Mouse (Mus musculus): ENCODE measurements around the gene Carhsp1.

DNA sequence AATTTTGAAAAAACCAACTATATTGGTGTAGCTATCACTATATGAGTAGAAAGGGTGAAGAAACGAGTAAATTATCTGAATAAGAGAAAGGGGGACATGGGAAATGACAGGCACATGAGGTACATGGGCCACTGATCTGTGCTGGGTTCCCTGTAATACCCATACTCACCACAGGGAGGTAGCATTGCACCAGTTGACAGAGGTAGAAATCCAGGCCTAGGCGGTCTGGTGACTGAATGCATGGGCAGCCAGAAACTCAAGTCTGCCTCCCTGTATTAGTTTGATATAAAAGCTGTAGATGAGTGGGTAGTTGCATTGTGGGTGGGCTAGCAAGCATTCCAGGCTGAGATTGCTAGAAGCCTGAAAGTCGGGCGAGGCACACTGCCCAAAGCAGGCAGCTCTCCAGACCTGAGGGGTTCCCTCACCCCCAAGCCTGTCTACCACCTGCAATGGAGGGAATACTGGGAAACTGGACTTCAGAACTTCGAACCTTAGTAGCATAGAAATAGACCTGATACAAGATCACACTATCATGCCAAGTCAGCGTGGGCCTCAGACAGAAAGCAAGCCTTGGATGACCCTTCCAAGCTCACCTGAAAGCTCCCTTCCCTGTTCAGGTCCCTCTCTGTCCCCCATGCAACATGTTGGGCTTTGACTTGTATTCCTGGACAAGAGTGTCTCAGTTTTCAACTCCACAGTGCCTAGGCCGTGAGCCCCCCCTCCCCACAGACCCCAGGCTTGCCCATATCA lies 14.3 kb upstream of the Carhsp1 start:
- TF ChIP-seq CTCF (IDR thresholded peaks at IDR 0.05) (peak; percentile 98), EP300 (IDR thresholded peaks at IDR 0.05) (no peak)
